Mouse (Mus musculus): ENCODE data around the gene Pglyrp2.

The Pglyrp2 gene

DNA sequence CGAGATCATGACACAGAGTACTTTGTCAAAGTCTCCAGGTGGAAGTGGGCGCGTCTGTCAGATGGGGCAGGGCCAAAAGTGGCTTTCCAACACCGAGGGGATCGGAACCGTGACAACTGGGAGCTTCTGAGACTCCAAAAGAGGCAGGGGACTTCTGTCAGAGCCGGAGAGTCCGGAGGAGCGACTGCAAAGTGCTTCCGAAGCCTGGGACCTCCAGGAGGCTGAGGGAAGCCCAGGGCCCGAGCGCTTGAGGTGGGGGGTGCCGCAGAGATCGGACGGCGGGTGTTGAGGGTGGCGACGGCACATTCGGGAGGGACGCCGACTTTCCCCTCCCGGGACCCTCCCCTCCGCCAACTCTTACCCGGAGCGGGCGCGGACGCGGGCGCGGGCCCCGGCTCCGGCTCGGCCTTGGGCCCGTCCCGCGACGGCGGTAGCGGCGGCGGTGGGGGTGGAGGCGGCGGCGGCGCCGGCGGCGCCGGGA, 60.1 kb downstream of the Pglyrp2 start:
- in situ Hi-C loops (cut with MboI; ENCODE audit: unreplicated experiment in 2 of 2) = no loop called here

DNA sequence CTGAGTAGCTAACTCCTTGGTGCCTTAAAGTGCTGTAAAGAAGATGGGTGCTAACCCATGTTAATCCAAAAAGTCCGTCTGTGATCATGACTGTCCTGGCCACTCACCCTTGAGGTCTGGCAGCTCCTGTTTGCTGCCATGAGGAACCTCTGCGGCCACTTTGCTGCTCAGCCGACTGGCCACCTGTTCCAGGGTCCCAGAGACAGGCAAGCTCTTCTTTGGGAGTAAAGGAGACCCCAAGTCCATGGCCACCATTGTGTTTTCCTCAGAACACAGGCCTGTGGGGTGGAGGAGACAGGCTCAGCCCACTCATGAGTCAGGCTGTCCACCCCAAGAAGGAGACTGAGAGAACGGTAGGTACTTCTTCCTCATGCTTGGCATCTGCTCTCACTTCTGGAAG, 61.3 kb downstream of the Pglyrp2 start:
- in situ Hi-C loops (cut with MboI; ENCODE audit: unreplicated experiment in 2 of 2) = no loop called here

All from v-Abl transformed pro-B cells (cell line).